Mouse (Mus musculus) lung, postnatal 0 days (tissue): Measurements from ENCODE around the gene I830077J02Rik. TPM values are rescaled to one million over a fixed set of nuclear protein-coding genes. Genes with fewer than 3 reads are reported as not detected.
A peak's percentile ranks its signal among the peaks of the same experiment; 100 is the strongest.

ENCODE experiments used
- ATAC-seq: fragments of 200-750 bp; cut with Nextera tagmentation; 2 replicates; pipeline ENCODE4 v1.8.0; 2017; ENCODE audit warnings: moderate library complexity
- DNase-seq: peaks from one replicate; pipeline ENCODE4 v3.0.0-alpha.2; 2016; ENCODE audit warnings: low spot score
- H3K27ac ChIP-seq: fragments of 300-500 bp; sonication (generic); 2 replicates; pipeline ENCODE4 v1.5.1; 2014; ENCODE audit warnings: antibody characterized with exemption, mild to moderate bottlenecking, low read length, mixed read lengths
- H3K27me3 ChIP-seq: fragments of 300-500 bp; sonication (generic); replicated peaks from 2 replicates; pipeline ENCODE4 v1.6.1; 2014; ENCODE audit warnings: low read length, mixed read lengths; ENCODE audit not compliant: insufficient read depth
- H3K36me3 ChIP-seq: fragments of 300-500 bp; sonication (generic); 2 replicates; pipeline ENCODE4 v1.6.1; 2014; ENCODE audit warnings: low read length, mixed read lengths; ENCODE audit not compliant: insufficient read depth
- H3K4me1 ChIP-seq: fragments of 300-500 bp; sonication (generic); 2 replicates; pipeline ENCODE4 v1.6.1; 2014; ENCODE audit warnings: antibody characterized with exemption, low read depth, low read length, mixed read lengths; ENCODE audit not compliant: insufficient read depth
- H3K4me2 ChIP-seq: fragments of 300-500 bp; sonication (generic); replicated peaks from 2 replicates; pipeline ENCODE4 v1.6.1; 2014; ENCODE audit warnings: low read depth, mild to moderate bottlenecking, low read length, moderate library complexity, mixed read lengths
- H3K4me3 ChIP-seq: fragments of 300-500 bp; sonication (generic); 2 replicates; pipeline ENCODE4 v1.5.1; 2014; ENCODE audit warnings: low read depth, low read length
- H3K9ac ChIP-seq: fragments of 300-500 bp; sonication (generic); replicated peaks from 2 replicates; pipeline ENCODE4 v1.6.1; 2014; ENCODE audit warnings: low read depth, mild to moderate bottlenecking
- H3K9me3 ChIP-seq: fragments of 300-500 bp; sonication (generic); 2 replicates; pipeline ENCODE4 v1.6.1; 2016; ENCODE audit warnings: low read length, mixed read lengths
- CTCF ChIP-seq: IDR thresholded peaks from 2 replicates; pipeline ENCODE4 v1.5.1; 2016; ENCODE audit warnings: antibody characterized with exemption, mild to moderate bottlenecking
- EP300 ChIP-seq: IDR thresholded peaks from 2 replicates; pipeline ENCODE4 v1.6.1; 2016; ENCODE audit warnings: antibody characterized with exemption, mild to moderate bottlenecking, control low read depth
- WGBS: fragments of 180-500 bp; shearing (Covaris S2); extraction: QIAGEN DNeasy Blood & Tissue Kit; methylation state at CpG from one replicate; pipeline ENCODE4 v1.1.7; 2014; 5-methylcytosine and 5-hydroxymethylcytosine counted together
- polyA plus RNA-seq: library from polyadenylated mRNA; unstranded; fragments of >200 nt; fragmentation: Nextera tagmentation; extraction: Ambion mirVana; gene quantifications from 2 replicates; pipeline ENCODE4 v1.2.1, GENCODE M21; 2015

Gene I830077J02Rik
- polyA plus RNA-seq, 1 experiment from 2014 or later: 1.9 TPM

DNA sequence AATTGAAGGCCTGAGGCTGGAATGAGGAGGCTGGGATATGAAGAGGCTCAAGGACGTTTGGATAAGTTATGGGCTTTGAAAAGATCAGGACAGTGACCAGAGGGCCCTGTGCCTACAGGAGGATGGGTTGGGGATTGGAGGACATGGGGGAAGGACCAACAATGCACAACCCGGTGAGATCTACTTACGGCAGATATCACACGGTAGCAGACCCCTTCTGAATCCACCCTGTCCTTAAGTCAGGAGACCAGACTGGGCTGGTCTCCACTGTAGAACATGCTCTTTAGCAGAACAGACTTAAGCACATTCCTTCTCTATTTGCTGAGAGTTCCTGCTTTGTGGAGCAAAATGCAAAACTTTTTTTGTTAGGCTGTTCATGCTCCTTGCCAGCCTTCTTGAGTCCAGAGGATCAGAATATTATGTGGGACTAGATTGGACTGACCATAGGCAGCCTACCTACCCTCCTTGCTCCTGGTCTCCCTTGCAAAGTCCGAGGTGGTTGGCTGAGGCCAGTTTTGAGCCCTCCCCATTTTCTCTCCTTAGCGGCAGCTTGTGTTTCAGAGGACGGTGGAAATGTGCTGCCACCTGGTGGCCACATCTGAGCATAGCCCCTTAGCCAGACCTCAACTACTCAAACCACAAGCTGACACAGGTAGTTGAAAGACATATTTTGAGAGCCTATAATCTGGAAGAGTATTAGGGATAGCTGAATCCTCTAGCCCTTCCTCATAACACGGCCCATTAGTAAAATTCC is 32.9 kb downstream of the I830077J02Rik start:
- Histone ChIP-seq H3K4me2 (no peak overlapping the region), H3K9ac (no peak overlapping the region), H3K36me3 (no peaks in the 10 kb centered on the region), H3K4me1 (peaks cover 5% of the 10 kb centered on the region; the same call in 1 of the 2 replicates), H3K9me3 (no peaks in the 10 kb centered on the region), H3K27ac (no peak overlapping the region), H3K27me3 (no peaks in the 10 kb centered on the region), H3K4me3 (no peak overlapping the region)
- TF ChIP-seq CTCF (peak; percentile 95), EP300 (peak; percentile 15; the same call in 1 of the 2 replicates)
- ATAC-seq (peak; percentile 59), DNase-seq (peak; percentile 90)
- WGBS: 26% methylated on average over 8 of the region's 8 CpGs

DNA sequence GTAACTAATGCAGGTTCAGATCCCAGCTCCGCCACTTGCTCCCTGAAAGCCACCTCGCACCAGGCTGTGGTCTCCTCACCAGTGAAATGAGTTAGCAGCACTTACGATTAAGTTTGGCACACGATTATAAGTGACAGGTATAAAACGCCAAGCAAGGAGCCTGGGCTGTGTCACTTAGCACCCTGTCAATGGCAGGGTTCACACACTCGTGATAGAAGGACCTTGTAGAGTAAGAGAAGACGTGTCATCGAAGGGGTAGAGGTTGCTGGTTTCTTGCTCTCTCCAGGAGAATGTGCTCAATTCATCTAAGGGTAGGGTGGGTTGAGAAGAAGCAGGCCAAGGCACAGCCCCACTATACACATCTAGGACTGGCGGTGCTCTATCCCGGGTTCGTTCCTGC is 33.6 kb downstream of the I830077J02Rik start:
- Histone ChIP-seq H3K9ac (no peak overlapping the region), H3K9me3 (no peaks in the 10 kb centered on the region), H3K4me3 (no peak overlapping the region), H3K4me1 (peaks cover 12% of the 10 kb centered on the region; the same call in 1 of the 2 replicates), H3K27ac (no peak overlapping the region), H3K36me3 (no peaks in the 10 kb centered on the region), H3K4me2 (no peak overlapping the region), H3K27me3 (no peaks in the 10 kb centered on the region)
- no peak for DNase-seq
- ATAC-seq: no peak
- no peak for TF ChIP-seq CTCF
- TF ChIP-seq EP300: no peak
- WGBS: 85% methylated on average over 11 of the region's 11 CpGs

DNA sequence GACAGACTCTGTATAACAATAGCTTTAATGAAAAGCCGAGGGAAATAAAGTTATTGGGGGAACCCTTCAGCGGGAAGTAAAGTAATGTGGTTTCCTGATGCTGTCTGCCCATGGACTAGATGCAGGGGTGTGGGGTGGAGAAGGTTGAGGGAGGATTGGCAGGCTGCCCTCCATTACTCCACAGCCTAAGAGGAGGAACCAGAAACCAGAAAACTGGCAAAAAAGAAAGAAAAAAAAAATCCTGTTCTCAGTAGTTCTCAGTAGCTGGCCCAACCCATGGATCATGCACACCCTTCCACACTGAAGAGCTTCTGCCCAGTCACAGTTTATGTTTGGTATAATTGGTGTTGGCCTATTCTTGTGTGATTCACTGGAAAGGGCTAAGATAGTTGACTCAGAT is 34.1 kb downstream of the I830077J02Rik start:
- no peak overlapping the region for H3K4me2 ChIP-seq
- ATAC-seq (no peak), DNase-seq (peak; percentile 58)
- H3K4me3 ChIP-seq: no peak overlapping the region
- WGBS: 65% methylated on average over 2 of the region's 2 CpGs
- no peaks in the 10 kb centered on the region for H3K9me3 ChIP-seq
- H3K36me3 ChIP-seq: no peaks in the 10 kb centered on the region
- H3K27ac ChIP-seq: no peak overlapping the region
- H3K4me1 ChIP-seq: peaks cover 13% of the 10 kb centered on the region; the same call in 1 of the 2 replicates
- TF ChIP-seq EP300: no peak
- no peak for TF ChIP-seq CTCF
- H3K9ac ChIP-seq: no peak overlapping the region
- H3K27me3 ChIP-seq: no peaks in the 10 kb centered on the region

DNA sequence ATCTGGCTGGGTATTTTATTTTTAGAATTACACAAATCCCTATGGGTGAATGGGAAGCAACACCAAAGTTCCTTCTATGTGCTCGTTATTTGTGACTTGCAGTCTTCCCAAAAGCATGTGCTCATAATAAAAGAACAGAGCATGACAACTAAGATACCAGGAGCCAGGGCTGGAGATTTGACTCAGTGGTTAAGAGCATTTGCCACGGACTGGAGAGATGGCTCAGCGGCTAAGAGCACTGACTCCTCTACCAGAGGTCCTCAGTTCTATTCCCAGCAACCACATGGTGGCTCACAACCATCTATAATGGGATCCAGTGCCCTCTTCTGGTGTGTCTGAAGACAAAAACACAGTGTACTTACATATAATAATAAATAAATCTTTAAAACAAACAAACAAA is 35.7 kb downstream of the I830077J02Rik start:
- TF ChIP-seq CTCF (no peak), EP300 (no peak)
- Histone ChIP-seq H3K27ac (no peak overlapping the region), H3K9me3 (no peaks in the 10 kb centered on the region), H3K4me3 (no peak overlapping the region), H3K36me3 (no peaks in the 10 kb centered on the region), H3K27me3 (no peaks in the 10 kb centered on the region), H3K4me2 (no peak overlapping the region), H3K9ac (no peak overlapping the region), H3K4me1 (peaks cover 16% of the 10 kb centered on the region; the same call in 1 of the 2 replicates)
- DNase-seq: no peak
- 82% methylated on average over 3 of the region's 3 CpGs for WGBS
- ATAC-seq: no peak

DNA sequence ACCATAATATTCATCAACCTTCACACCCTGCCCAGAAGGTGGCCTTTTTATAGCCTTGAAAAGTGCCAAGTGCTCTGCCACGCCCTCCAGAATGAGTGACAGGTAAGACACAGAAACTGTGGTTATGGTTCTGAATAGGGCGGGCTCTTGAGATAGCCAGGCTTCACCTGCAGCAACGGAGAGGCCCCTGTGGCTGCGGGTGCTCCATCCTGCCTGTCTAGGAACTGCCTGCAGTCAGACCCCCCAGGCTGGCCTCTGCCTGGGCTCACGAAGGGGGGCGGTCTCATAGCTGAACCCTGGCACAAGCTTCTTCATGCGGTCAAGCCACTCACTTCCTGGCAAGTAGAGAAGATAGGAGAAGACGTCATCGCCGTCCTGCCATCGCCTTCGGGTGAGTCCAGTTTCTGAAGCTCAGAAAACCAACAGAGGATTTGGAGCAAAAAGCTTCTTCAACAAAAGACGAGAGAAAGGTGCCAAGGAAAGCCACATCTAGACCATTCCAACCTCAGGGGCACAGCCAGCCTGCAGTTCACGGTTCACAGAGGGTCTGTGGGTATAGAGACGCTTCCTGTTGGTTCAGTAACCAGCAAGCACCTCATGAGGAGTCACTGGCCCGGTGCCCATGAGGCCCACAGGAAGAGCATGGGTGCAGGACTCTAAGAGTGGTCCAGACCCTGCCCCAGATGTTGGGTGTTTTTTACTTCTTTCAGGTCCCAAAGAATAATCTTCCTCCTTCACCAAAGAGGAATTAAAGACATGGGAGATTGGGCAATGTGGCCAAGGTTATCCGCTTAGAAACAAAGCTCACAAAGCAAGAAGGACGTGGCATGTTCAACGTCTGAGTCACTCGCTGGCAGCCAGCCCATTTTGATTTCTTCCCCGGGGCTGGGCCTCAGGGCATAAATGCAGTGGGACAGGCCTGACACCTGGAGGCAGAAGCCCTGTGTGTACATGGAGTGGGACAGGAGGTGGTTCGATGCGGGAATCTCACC is 37.6 kb downstream of the I830077J02Rik start:
- TF ChIP-seq CTCF: peak; percentile 95
- TF ChIP-seq EP300: peak; percentile 79
- DNase-seq: peak; percentile 94
- no peak overlapping the region for H3K9ac ChIP-seq
- peaks cover 16% of the 10 kb centered on the region; the same call in 1 of the 2 replicates for H3K4me1 ChIP-seq
- H3K4me2 ChIP-seq: peak overlapping the region; percentile 19; the same call in 1 of the 2 replicates
- WGBS: 41% methylated on average over 23 of the region's 23 CpGs
- H3K36me3 ChIP-seq: no peaks in the 10 kb centered on the region
- peak overlapping the region; percentile 74 for H3K27ac ChIP-seq
- H3K4me3 ChIP-seq: no peak overlapping the region
- no peaks in the 10 kb centered on the region for H3K27me3 ChIP-seq
- peak; percentile 87 for ATAC-seq
- no peaks in the 10 kb centered on the region for H3K9me3 ChIP-seq

DNA sequence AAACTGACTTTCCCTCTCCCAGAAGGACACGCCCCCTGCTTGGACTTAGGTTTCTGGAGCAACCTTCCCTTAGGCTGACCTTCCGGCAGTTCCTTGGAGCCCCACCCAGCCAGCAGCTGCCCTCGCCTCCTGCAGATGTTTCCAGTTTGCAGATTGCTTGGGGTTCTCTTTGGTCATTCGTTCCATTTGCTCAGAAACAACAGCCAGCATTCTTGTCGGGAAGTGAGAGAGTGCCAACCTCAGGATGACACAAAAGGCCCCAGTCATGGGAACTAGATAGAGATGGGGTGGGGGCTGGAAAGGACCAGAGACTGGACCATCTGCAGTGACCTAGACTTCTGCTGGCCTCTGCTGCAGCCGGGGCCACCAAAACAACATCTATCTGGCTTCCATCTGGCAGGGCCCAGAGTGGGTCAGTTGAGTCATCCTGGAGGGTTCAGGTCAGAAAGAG is 38.5 kb downstream of the I830077J02Rik start:
- 42% methylated on average over 6 of the region's 6 CpGs for WGBS
- no peak overlapping the region for H3K4me2 ChIP-seq

More for the DNA sequence above, 38.5 kb downstream of the I830077J02Rik start:
- ATAC-seq (peak; percentile 27), DNase-seq (peak; percentile 47)
- H3K4me3 ChIP-seq: no peak overlapping the region
- peak overlapping the region; percentile 74; the same call in 1 of the 2 replicates for H3K27ac ChIP-seq
- no peak for TF ChIP-seq CTCF
- peak; percentile 34; the same call in 1 of the 2 replicates for TF ChIP-seq EP300
- H3K4me1 ChIP-seq: peaks cover 16% of the 10 kb centered on the region; the same call in 1 of the 2 replicates
- no peak overlapping the region for H3K9ac ChIP-seq
- no peaks in the 10 kb centered on the region for H3K36me3 ChIP-seq
- H3K27me3 ChIP-seq: no peaks in the 10 kb centered on the region
- no peaks in the 10 kb centered on the region for H3K9me3 ChIP-seq
